Mouse (Mus musculus): ENCODE measurements around the gene Olfr353.

Olfr353 gene

GRCm38 (mm10) chr2:36892836-36893235, at the start of gene Olfr353:
Olfr353 (minus strand) TSS chr2:36892936.
- no peak for DNase-seq

DNA sequence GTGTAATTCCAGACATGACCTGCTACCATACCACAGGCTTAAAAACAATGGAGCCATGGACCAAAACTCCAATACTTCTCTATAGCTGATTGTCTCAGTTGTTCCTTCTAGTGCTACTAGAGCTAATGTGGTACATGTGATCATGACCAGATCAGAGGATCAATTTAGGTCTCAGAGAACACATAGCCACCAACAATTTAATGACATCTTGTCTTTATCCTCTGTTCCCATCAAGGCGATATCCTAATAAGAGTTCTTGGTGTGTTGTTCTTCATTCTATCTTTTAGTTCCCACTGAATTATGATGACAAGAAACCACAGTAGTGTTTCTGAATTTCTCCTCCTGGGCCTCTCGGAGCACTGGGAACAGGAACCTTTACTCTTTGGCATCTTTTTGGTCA, 44.1 kb upstream of the Olfr353 start, which contains the start of gene Olfr356:
Gene Olfr356, plus strand, starts transcription at position 301 of the 400 bp plus-strand sequence.
- no peak for DNase-seq

DNA sequence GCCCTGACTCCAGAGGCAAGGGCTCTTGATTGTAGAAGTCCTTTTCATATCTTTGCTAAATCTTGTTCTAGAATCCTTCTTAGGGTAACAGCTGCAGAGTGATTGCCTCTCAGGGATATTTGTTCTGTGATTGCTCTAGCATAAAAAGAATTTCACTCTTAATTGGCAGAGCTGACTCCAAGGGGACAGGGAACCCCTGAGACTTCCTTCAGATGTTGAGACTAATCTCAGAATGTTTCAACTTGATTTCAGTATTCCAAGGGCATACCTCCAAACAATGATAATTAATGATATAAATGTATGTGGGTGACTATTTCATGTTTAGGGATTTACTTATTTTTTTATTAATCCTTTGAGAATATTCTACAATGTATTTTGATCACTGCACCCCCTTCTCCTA, 36.1 kb upstream of the Olfr353 start, which contains the start of gene Olfr355:
Gene Olfr355, minus strand, starts transcription at position 101 of the 400 bp plus-strand sequence.
- no peak for DNase-seq

DNA sequence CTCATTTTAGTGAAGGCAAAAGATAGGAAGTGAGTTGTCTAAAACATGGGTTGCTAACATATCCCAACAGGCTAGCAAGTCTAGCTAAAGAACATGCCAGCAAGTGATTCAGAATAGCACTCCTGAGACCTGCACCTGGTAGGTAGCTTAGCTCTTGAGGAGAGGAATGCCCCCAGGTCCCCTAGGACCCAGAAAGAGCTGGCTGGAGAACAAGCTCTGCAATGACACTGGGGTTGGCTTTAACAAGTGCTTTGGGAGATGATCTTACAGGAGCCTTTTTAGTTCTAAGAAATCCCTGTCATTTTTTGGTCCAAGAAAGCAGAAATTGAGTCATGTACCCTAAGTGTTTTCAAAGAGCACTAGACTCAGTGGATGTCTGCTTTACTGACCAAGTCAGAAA, 12.6 kb upstream of the Olfr353 start, which contains the start of gene Olfr354:
Gene Olfr354, plus strand, starts transcription at position 301 of the 400 bp plus-strand sequence.
- DNase-seq: no peak

DNA sequence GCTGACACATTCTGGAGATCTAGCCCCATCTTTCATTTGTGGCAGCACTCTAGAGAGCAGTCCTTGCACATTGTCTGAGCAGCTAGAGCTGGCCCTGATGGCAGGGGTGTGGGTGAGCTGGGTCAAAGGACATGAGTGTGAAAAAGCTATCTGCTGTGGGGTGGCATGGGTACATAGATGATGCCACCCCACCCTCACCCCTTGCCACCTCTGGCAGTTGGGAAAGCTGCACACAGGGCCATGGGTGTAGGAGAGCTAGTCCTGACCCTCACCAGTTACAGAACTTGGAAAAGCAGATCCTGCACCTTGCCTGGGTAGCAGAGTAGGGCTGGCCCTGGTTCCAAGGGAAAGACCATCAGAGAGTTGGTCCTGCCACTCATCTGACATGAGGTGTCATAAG, 4.4 kb upstream of the Olfr353 start:
- DNase-seq: no peak

DNA sequence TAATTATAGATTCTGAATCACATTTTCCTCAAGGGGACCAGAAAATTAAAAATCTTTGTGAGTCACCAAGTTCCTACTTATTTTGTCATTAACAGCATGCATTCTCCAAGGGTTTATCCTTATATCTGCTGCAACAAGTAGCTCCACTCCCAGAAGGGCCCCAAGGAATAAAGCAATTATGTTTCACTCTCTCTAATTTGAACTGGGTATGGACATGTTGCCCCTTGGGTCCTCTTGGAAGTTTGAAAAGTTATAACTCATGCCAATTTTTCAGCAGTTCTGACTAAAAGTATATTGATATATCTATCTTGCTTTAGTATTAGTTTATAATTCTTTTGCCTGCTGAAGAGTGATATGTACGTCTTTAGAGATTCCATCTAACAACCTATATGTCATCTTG, 24.6 kb downstream of the Olfr353 start, which contains the start of gene Olfr352:
Gene Olfr352, plus strand, starts transcription at position 301 of the 400 bp plus-strand sequence.
- DNase-seq: no peak

- DNase-seq: no peak
Observed at GRCm38 (mm10) chr2:36862560-36862959, 30.2 kb downstream of the Olfr353 start, which contains the start of gene Olfr351. Olfr351 (minus strand) TSS chr2:36862660.

- no peak for DNase-seq
Observed at GRCm38 (mm10) chr2:36846010-36846409, 46.7 kb downstream of the Olfr353 start, which contains the start of gene Olfr350. Olfr350 (plus strand) TSS chr2:36846310.
